Mouse (Mus musculus) c-Kit-negative CD71-positive TER-119-positive erythroid progenitor cells, embryonic 14.5 days (primary cell): ENCODE results near the gene Pard6a.
A peak's percentile ranks its signal among the peaks of the same experiment; 100 is the strongest.

Source experiments
- DNase-seq: peaks from one replicate; pipeline ENCODE4 v3.0.0-alpha.2; 2013; ENCODE audit warnings: low read depth, low spot score

Gene Pard6a

GRCm38 (mm10) chr8:105700966-105701824 is at the start of gene Pard6a, which contains the start of gene Acd:
Gene Pard6a, plus strand, starts transcription at chr8:105701148.
Gene Acd, minus strand, starts transcription at chr8:105701102.
- DNase-seq: peak; percentile 94

GRCm38 (mm10) chr8:105657641-105658040 is 43.3 kb upstream of the Pard6a start:
- no peak for DNase-seq

- DNase-seq: no peak
These were observed 39.8 kb upstream of the Pard6a start for GRCm38 (mm10) chr8:105661167-105661566.

- DNase-seq: no peak
These were observed 23.1 kb upstream of the Pard6a start for GRCm38 (mm10) chr8:105677891-105678290.

GRCm38 (mm10) chr8:105685325-105685724 is 15.6 kb upstream of the Pard6a start:
- DNase-seq: no peak

GRCm38 (mm10) chr8:105685796-105686308 is 15.1 kb upstream of the Pard6a start, which contains the start of gene Carmil2:
Gene Carmil2, plus strand, starts transcription at chr8:105686274.
- no peak for DNase-seq

- DNase-seq: no peak
These were observed 14.4 kb upstream of the Pard6a start for GRCm38 (mm10) chr8:105686551-105686950.

- no peak for DNase-seq
These were observed 13.4 kb upstream of the Pard6a start for GRCm38 (mm10) chr8:105687512-105687911.

- no peak for DNase-seq
These were observed 12.7 kb upstream of the Pard6a start for GRCm38 (mm10) chr8:105688242-105688752.

- DNase-seq: no peak
These were observed 11.5 kb upstream of the Pard6a start for GRCm38 (mm10) chr8:105689256-105689982.

- DNase-seq: no peak
These were observed 11.0 kb upstream of the Pard6a start for GRCm38 (mm10) chr8:105689983-105690360.

- DNase-seq: no peak
These were observed 10.0 kb upstream of the Pard6a start for GRCm38 (mm10) chr8:105690978-105691377.

GRCm38 (mm10) chr8:105692449-105693182 is 8.3 kb upstream of the Pard6a start:
- no peak for DNase-seq

GRCm38 (mm10) chr8:105693648-105694047 is 7.3 kb upstream of the Pard6a start:
- DNase-seq: no peak

- DNase-seq: no peak
These were observed 6.7 kb upstream of the Pard6a start for GRCm38 (mm10) chr8:105694051-105694799.

- DNase-seq: no peak
These were observed 5.7 kb upstream of the Pard6a start for GRCm38 (mm10) chr8:105695080-105695780.

- DNase-seq: no peak
These were observed 3.7 kb upstream of the Pard6a start for GRCm38 (mm10) chr8:105697196-105697780.

- no peak for DNase-seq
These were observed 2.2 kb upstream of the Pard6a start for GRCm38 (mm10) chr8:105698734-105699133.

- no peak for DNase-seq
These were observed 1.3 kb upstream of the Pard6a start for GRCm38 (mm10) chr8:105699488-105700215.
